Mouse (Mus musculus) forebrain, postnatal 0 days (tissue): ENCODE results near the gene Mmp14. TPM values are rescaled to one million over a fixed set of nuclear protein-coding genes. Genes with fewer than 3 reads are reported as not detected.

Experiments used
- ATAC-seq: fragments of 200-750 bp; cut with Nextera tagmentation; 2 replicates; pipeline ENCODE4 v1.8.0; 2017; ENCODE audit warnings: mild to moderate bottlenecking, moderate library complexity
- DNase-seq: peaks from one replicate; pipeline ENCODE4 v3.0.0-alpha.2; 2015
- H3K27ac ChIP-seq: fragments of 300-500 bp; sonication (generic); 2 replicates; pipeline ENCODE4 v1.5.1; 2014; ENCODE audit warnings: low read depth, mild to moderate bottlenecking, antibody characterized with exemption, low read length, moderate library complexity, mixed read lengths
- H3K27me3 ChIP-seq: fragments of 300-500 bp; sonication (generic); 2 replicates; pipeline ENCODE4 v1.6.1; 2014; ENCODE audit warnings: mild to moderate bottlenecking, low read length, mixed read lengths; ENCODE audit not compliant: insufficient read depth
- H3K36me3 ChIP-seq: fragments of 300-500 bp; sonication (generic); 2 replicates; pipeline ENCODE4 v1.6.1; 2014; ENCODE audit warnings: mild to moderate bottlenecking, moderate library complexity; ENCODE audit not compliant: insufficient read depth
- H3K4me1 ChIP-seq: fragments of 300-500 bp; sonication (generic); 2 replicates; pipeline ENCODE4 v1.6.1; 2014; ENCODE audit warnings: antibody characterized with exemption; ENCODE audit not compliant: insufficient read depth
- H3K4me2 ChIP-seq: fragments of 300-500 bp; sonication (generic); 2 replicates; pipeline ENCODE4 v1.6.1; 2014; ENCODE audit warnings: low read depth, mild to moderate bottlenecking, moderate library complexity
- H3K4me3 ChIP-seq: fragments of 300-500 bp; sonication (generic); 2 replicates; pipeline ENCODE4 v1.5.1; 2014; ENCODE audit warnings: low read depth, low read length, mixed read lengths
- H3K9ac ChIP-seq: fragments of 300-500 bp; sonication (generic); 2 replicates; pipeline ENCODE4 v1.6.1; 2014; ENCODE audit warnings: mild to moderate bottlenecking
- H3K9me3 ChIP-seq: fragments of 300-500 bp; sonication (generic); 2 replicates; pipeline ENCODE4 v1.6.1; 2016; ENCODE audit warnings: low read length
- CTCF ChIP-seq: sonication (generic); IDR thresholded peaks from 2 replicates; pipeline ENCODE4 v1.5.1; 2016; ENCODE audit warnings: antibody characterized with exemption, control low read depth, low read depth
- WGBS: fragments of 180-500 bp; shearing (Covaris S2); extraction: QIAGEN DNeasy Blood & Tissue Kit; methylation state at CpG from one replicate; pipeline ENCODE4 v1.1.7; 2014; 5-methylcytosine and 5-hydroxymethylcytosine counted together
- polyA plus RNA-seq: library from polyadenylated mRNA; unstranded; fragments of >200 nt; fragmentation: Nextera tagmentation; extraction: Ambion mirVana; gene quantifications from 2 replicates; pipeline ENCODE4 v1.2.1, GENCODE M21; 2015
- total RNA-seq: library from RNA; depleted of rRNA; stranded (reverse); fragments of >200 nt; gene quantifications from 2 replicates; pipeline ENCODE4 v1.2.3, GENCODE M21; 2014

The Mmp14 gene
- total and polyA plus RNA-seq, 2 experiments from 2014 or later: 39.1 to 40.7 TPM

DNA sequence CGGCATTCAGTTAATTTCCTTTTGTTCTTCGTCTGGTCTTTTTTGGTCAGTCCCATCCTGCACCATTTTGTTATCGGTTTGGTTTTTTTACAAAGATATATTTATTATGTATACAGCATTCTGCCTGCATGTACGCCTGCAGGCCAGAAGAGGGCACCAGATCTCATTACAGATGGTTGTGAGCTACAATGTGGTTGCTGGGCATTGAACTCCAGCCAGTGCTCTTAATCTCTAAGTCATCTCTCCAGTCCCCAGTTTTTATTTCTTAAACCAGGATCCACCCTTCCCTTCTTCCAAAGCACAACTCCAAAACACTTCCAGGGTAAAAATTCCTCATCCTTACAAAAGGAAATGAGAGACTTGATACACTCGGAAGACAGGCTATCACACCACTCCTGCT is 8.0 kb upstream of the Mmp14 start:
- DNase-seq: no peak
- TF ChIP-seq CTCF: peak; percentile 62
- 62% methylated on average over 5 of the region's 5 CpGs for WGBS
- no peak overlapping the region for H3K27ac ChIP-seq
- H3K9me3 ChIP-seq: no peaks in the 10 kb centered on the region
- no peak overlapping the region for H3K4me2 ChIP-seq
- H3K27me3 ChIP-seq: no peaks in the 10 kb centered on the region
- ATAC-seq: no peak
- no peak overlapping the region for H3K4me3 ChIP-seq
- H3K36me3 ChIP-seq: no peaks in the 10 kb centered on the region
- no peak overlapping the region for H3K9ac ChIP-seq
- no peaks in the 10 kb centered on the region; the same call in 1 of the 2 replicates for H3K4me1 ChIP-seq

DNA sequence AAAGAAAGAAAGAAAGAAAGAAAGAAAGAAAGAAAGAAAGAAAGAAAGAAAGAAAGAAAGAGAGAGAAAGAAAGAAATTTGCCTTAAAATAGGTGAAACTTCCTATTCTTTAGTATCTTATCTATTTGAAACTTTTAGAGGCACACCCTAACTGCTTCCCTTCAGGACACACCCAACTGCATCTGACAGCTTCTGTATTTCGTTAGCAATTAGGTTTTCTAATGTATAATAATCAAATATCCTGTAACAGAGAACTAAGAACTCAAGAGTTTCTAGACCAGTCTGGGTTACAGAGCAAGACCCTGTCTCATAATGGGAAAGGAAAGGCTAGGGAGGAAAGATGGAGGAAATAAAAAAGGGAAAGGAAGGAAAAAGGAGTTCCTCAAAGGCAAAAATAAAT is 6.8 kb upstream of the Mmp14 start:
- no peak overlapping the region for H3K9ac ChIP-seq
- ATAC-seq (no peak), DNase-seq (no peak)
- no peak for TF ChIP-seq CTCF
- no peak overlapping the region for H3K4me3 ChIP-seq
- H3K27ac ChIP-seq: no peak overlapping the region
- H3K36me3 ChIP-seq: peaks cover under 1% of the 10 kb centered on the region; the same call in 1 of the 2 replicates
- 90% methylated on average over 1 of the region's 1 CpGs for WGBS
- no peak overlapping the region for H3K4me2 ChIP-seq
- H3K27me3 ChIP-seq: no peaks in the 10 kb centered on the region
- H3K4me1 ChIP-seq: no peaks in the 10 kb centered on the region; the same call in 1 of the 2 replicates
- H3K9me3 ChIP-seq: no peaks in the 10 kb centered on the region

DNA sequence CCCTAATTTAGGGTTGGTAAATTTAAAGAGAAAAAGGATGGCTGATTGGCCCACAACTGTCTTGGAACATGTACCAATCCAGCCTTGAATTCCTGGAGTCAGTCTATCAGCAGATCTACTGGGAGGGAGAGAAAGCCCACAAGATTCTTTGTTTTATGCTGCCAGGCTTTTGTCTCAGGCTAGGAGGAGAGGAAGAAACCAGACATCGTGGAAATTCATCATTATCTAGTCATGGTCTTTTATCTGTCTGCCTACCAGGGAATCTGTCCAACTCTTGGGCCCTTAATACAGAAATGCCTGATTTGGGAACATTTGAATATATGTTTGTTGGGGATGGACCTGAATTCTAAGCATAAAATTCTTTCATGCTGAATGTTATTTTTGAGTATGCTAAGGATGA is 5.9 kb upstream of the Mmp14 start:
- 0 out of 2 replicates have a peak overlapping the region, but pooled peaks have one; percentile 70 for H3K4me2 ChIP-seq
- WGBS: 86% methylated on average over 1 of the region's 1 CpGs
- no peak overlapping the region for H3K9ac ChIP-seq
- no peaks in the 10 kb centered on the region for H3K27me3 ChIP-seq
- H3K4me3 ChIP-seq: no peak overlapping the region
- ATAC-seq (no peak), DNase-seq (no peak)
- H3K36me3 ChIP-seq: peaks cover 8% of the 10 kb centered on the region
- H3K4me1 ChIP-seq: no peaks in the 10 kb centered on the region; the same call in 1 of the 2 replicates
- 0 out of 2 replicates have a peak overlapping the region, but pooled peaks have one; percentile 96 for H3K27ac ChIP-seq
- no peak for TF ChIP-seq CTCF
- no peaks in the 10 kb centered on the region for H3K9me3 ChIP-seq

DNA sequence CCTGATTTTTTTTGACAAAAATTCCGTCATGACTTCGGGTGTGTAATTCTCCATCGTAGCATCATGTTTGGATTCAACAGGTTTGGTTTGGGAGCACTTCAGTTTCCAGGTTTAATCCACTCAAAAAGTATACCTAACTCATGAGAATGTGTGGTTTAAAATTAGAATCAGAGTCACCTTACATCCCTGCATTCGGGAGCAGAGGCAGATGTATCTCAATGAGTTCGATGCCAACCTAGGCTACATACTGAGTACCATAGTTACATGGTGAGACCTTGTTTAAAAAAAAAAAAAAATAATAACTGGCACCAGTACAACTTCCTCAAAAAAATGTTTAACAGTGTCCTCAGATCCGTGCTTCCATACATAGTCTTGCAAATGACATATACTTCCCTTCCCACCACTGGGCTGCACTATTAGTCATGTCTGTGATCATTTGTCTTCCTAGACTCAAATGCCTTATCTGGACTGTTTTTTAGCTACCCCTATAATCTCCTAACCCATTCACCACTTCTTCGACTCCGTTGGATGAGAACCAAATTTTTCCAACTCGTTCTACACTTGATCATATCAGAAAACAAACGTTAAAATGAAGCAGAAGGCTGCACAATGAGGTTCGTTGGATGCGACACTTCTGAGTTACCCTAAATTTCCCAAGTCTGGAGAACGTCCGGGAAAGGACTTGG is 5.3 kb upstream of the Mmp14 start:
- Histone ChIP-seq H3K27me3 (no peaks in the 10 kb centered on the region), H3K36me3 (peaks cover 8% of the 10 kb centered on the region), H3K27ac (peak overlapping the region; percentile 96), H3K4me1 (no peaks in the 10 kb centered on the region; the same call in 1 of the 2 replicates), H3K9ac (peak overlapping the region; percentile 85), H3K4me3 (peak overlapping the region; percentile 96), H3K4me2 (peak overlapping the region; percentile 70), H3K9me3 (no peaks in the 10 kb centered on the region)
- DNase-seq: no peak
- no peak; the same call in 1 of the 2 replicates for TF ChIP-seq CTCF
- 31% methylated on average over 14 of the region's 14 CpGs for WGBS
- peak; percentile 61 for ATAC-seq

GRCm38 (mm10) chr14:54426689-54427398 is 4.6 kb upstream of the Mmp14 start, which contains the start of gene Mrpl52:
Gene Mrpl52, plus strand, starts transcription at chr14:54426909.
- TF ChIP-seq CTCF: no peak
- peak; percentile 87 for ATAC-seq
- Histone ChIP-seq H3K4me2 (peak within 1 kb of the TSS; percentile 70), H3K27ac (peak within 1 kb of the TSS; percentile 96), H3K27me3 (no peaks in the 10 kb centered on the region), H3K4me1 (no peaks in the 10 kb centered on the region; the same call in 1 of the 2 replicates), H3K36me3 (peaks cover 8% of the 10 kb centered on the region), H3K9ac (peak within 1 kb of the TSS; percentile 85), H3K9me3 (no peaks in the 10 kb centered on the region), H3K4me3 (peak within 1 kb of the TSS; percentile 96)
- 4% methylated on average over 48 of the region's 48 CpGs for WGBS
- DNase-seq: peak; percentile 95

DNA sequence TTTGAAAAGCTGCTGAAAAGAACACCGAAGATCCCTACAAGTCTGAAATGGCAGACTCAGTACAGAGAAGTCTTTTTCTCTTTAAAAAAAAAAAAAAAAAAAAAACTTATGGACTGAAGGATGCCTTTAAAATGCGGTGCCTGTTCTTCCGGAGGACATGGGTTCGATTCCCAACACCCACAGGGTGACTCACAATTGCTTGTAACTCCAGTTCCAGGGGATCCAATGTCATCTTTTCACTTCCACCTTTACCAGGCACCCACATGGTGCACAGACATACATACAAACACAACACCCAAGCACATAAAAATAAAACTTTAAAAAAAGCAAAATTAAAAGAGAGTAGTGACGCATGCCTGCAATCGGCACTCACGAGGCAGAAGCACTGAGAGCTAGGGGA is 3.7 kb upstream of the Mmp14 start:
- TF ChIP-seq CTCF: no peak
- H3K4me1 ChIP-seq: no peaks in the 10 kb centered on the region; the same call in 1 of the 2 replicates
- no peaks in the 10 kb centered on the region for H3K9me3 ChIP-seq
- ATAC-seq: no peak
- peaks cover 8% of the 10 kb centered on the region for H3K36me3 ChIP-seq
- H3K9ac ChIP-seq: no peak overlapping the region
- no peak for DNase-seq
- WGBS: 87% methylated on average over 7 of the region's 7 CpGs
- peak overlapping the region; percentile 96; the same call in 1 of the 2 replicates for H3K4me3 ChIP-seq
- H3K4me2 ChIP-seq: peak overlapping the region; percentile 70
- H3K27ac ChIP-seq: no peak overlapping the region
- H3K27me3 ChIP-seq: no peaks in the 10 kb centered on the region

- peaks cover 8% of the 10 kb centered on the region for H3K36me3 ChIP-seq
- no peaks in the 10 kb centered on the region; the same call in 1 of the 2 replicates for H3K4me1 ChIP-seq
- no peaks in the 10 kb centered on the region for H3K27me3 ChIP-seq
- H3K4me3 ChIP-seq: no peak overlapping the region
- H3K9ac ChIP-seq: no peak overlapping the region
- ATAC-seq (no peak), DNase-seq (no peak)
- H3K4me2 ChIP-seq: no peak overlapping the region
- TF ChIP-seq CTCF: no peak
- 88% methylated on average over 5 of the region's 5 CpGs for WGBS
- H3K27ac ChIP-seq: no peak overlapping the region
- no peaks in the 10 kb centered on the region for H3K9me3 ChIP-seq
These were observed 3.0 kb upstream of the Mmp14 start for GRCm38 (mm10) chr14:54428421-54428820.
